Mouse (Mus musculus) adrenal gland, postnatal 4 days (tissue): Measurements from ENCODE around the gene Hipk2. TPM values are rescaled to one million over a fixed set of nuclear protein-coding genes. Genes with fewer than 3 reads are reported as not detected.

Experiments used
- DNase-seq, 2 experiments: peaks; one replicate each; pipeline ENCODE4 v3.0.0; 2021 to 2022; ENCODE audit warnings: low spot score in 2 of 2, mixed read lengths in 2 of 2
- total RNA-seq, 2 experiments: library from RNA; stranded (reverse); gene quantifications; 2 replicates each; pipeline ENCODE4 v1.2.3; 2021

Gene Hipk2
- total RNA-seq, 2 experiments from 2014 or later = 97.4 to 117 TPM

DNA sequence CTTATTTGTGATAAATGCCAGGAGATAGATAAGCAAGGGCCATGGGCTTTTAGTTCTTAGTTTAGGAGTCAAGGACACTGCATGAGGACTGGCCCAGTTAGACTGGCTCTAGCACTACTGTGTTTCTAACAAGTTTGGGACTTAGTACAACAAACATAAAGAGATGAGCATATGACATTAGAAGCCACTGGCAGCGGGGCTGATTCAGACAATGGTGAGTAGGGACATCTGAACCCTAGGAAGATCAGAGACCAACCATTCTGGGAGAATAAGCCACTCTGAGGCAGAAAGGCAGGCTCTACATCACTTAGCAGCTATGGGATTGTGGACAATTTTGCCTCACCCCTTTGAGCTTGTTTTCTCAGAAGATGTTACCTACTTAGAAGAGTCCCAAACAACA, 79.6 kb downstream of the Hipk2 start:
- DNase-seq = no peak

DNA sequence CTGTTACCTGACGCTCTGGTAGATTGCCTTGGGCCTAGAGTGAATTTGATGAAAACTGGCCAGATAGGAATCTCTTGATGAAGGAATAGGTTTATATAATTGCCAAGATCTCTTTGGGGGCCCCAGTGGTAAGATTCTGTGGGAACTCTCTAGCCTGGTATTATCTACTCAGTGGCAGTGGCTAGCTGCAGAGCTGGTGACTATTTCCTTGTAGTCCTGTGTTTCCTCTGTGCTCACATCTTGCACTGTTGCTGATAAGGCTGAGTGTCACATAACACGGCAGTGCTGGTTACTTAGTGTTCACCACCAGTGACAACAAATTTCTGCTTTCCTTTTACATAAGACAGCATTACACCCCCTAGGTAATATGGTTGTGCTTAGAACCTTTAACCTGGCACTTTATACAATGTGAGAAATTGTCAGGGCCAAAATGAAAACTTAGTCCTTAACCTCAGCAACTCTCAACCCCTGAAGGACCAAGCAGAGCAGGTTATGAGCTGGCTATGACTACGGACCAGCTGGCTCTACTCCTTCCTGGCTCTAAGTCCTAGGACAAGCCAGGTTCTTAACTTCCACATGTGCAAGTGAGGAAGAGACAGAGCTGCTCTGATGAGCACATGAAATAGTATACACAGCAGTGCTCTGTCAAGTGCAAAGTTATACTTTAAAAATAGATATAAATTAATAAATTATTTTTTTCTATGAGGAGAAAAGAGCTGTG, 80.7 kb downstream of the Hipk2 start:
- DNase-seq = no peak

DNA sequence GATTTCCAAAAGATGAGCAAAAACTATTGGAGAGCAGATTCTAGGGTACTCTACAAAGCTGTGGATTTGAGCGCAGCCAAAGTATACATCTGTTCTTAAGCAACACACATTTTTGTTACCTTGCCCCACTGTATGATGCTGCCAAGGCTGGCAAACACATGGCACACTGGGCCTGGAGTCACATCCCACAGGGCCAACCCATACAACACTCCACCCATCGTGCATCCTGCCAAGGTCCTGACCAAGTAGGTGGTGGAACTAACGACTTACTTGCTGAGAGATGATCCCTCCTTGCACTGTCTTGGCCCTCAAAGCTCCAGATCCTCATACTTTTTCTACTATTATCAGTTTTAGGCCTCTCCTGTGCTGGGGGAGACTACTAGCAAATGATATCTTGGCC, 83.0 kb downstream of the Hipk2 start:
- DNase-seq = no peak

DNA sequence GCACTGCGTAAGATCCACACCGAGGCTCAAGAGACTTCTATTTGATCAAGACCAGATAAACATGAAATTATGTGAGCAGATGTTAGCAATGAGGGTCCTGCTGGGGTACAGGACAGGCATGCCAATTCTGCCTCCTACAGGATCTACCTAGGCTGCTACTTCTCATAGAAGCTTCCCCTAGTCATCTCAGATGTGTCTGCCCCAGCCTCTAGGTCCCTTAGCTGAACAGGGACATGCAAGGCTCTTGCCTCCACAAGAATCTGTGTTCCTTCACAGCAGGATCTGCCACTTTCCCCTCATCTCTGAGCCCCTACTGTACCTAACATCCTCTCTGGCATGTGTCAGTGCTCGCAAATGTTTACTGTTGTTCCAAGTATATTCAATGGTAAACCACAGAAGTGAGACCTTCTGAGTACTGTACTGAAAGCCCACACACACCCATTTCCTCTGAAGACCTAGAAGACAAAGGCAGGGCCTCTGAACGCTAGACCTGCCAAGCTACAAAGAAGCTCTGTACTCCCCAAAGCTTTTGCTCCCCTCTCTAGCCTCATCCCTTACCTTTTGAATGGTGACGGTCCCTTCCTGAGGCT, 86.6 kb downstream of the Hipk2 start:
- DNase-seq = no peak

DNA sequence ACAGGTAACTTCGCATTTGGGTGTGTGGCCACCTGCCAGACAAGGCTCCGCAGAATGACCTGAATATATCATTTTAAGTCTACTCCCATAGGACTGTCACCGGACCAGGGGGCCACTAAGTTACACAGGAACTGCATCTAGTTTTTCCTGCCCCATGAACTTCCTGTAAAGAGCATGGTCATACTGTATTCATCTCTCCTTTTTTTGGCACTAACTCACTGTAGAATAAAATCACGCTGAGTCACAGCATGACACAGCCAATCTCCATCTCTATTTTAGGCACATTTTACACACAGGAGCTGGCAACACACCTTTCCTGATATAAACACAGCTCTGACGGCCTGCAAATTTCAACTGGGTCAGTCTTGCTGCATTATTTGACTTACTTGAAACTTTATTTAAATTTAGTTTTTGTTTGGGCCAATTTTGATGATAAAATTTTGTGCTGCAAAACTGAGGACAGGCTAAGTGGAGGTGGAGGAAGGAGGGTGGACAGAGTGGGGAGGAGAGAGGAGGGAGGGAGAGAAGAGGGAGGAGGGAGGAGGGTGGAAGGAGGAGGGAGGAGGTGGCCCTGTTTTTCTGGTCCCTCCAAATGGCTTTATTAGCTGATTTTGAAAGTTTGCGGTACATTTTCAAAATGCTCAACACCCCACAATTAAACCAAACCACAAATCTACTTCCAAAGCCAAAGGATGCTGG, 88.0 kb downstream of the Hipk2 start:
- DNase-seq = no peak

DNA sequence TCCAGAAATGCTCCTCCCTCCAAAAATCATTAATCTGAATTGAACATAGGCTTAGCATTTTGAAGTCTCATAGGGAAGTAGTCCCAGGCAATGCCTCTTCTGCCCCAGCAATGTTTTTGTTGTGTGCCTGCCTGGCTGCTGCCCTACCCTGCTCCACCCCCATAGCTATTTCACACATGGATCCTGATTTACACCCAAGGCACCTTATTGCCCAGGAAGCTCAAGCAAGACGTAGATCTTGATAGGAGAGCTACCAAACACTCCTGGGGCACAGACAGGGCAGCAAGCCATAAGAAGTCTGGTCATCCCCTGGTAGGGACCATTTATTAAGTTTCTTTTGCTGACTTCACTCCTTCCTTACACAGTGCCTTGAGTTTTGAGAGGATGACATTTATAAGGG, 88.8 kb downstream of the Hipk2 start:
- no peak for DNase-seq

DNA sequence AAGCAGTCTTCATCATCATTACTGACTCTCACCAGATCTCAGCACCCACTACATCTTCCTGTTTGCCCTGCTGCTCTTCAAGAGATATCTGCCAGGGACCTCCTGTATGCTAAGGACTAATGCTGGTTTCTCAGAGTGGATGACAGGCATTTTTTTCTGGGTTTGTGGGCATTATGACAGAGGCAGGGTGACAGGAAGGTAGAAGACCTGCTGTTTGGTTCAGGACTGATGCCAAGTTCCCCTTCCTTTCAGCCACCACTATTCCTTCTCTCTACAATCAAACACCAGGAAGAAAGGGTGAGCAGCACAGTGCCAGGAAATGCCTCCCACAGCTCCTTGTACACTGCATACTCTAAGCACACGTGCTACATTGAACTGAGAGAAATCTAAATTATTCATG, 90.2 kb downstream of the Hipk2 start:
- DNase-seq = no peak

DNA sequence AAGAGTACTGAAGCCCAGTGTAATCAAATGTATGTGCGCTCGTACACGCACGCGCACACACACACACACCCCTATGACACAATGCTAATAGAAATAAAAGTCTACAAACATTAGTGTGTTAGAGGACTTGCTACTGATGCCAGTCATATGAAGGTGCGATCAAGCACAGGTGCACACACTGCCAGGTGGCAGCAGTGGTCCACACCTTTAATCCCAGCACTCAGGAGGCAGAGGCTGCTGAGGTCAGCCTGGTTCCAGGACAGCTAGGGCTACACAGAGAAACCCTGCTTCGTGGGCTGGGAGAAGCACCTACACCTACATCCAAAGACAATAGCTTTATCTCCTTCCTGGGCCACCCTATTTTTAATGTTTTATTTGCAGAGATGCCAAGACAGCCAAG, 96.6 kb downstream of the Hipk2 start:
- no peak for DNase-seq

DNA sequence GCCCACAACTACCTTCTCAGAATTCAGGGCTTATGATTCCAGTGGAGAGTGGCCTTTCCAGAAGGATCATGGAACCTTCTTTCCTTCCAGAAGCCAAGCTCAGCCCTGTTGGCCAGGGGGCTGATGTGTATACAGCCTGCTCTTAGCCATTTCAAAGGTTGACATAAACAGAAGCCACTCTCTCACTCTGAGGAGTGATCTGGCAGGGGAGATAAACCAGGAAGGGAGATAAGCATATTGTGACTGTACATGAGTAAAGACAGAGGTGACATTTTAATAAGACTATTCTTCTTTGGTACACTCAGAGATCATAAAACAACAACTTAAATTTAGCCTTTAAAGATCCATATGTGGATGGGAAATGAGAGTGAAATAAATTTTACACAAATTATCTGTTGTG, 97.1 kb downstream of the Hipk2 start:
- no peak for DNase-seq

DNA sequence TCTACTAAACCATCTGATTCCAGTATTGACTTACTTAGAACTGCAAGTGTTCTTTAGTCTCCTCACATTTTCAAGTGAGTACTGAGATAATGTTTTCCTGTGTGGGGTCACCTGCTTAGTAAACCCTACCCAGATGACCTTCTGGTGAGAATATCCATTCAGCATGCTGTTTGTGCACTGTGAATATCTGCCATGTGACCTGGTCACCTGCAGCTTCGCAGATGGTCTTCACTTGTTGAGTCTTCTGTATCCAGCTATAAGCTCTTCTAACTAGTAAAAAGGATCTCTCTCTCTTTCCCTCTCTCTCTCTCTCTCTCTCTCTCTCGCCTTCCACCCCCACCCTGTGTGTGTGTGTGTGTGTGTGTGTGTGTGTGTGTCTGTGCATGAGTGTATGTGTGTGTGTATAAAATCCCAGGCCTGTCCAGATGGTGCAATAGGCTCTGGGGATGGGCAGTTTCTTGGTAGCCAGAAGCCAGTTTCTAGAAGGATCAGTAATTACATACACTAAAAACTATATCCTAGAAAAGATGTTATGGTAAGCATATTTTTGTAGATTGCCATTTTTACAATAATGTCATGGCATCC, 99.9 kb downstream of the Hipk2 start:
- DNase-seq = no peak

DNA sequence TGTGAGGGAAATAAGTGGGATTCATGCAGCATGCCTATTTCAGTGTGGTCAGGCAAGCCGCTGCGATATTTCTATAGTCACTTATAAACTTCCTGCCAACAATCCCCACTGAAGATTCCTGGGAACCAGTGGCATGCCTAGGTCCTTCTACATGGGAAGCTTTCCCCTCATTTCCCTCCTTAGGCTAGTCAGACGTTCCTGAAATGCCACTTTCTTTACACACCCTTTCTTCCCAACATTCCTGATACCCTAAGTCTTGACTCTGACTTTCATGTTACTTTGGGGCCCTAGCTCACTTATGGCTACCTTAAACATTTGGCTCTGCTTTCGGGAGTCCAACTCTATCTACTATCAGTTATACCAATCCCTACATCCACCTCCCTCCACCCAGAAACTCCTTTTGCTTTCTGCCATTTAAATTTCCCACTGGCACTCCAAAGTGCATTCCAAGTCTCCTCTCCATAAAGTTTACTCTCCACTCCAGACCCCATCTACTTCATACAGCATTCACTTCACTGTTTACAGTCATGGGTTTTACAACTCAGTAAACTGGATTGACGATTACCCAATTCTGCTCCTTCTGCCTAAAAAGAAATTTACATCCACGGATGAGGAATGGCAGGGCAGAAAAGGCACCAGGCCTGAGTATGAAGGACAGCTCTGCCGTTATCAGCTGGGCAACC, 103.0 kb downstream of the Hipk2 start:
- no peak for DNase-seq

DNA sequence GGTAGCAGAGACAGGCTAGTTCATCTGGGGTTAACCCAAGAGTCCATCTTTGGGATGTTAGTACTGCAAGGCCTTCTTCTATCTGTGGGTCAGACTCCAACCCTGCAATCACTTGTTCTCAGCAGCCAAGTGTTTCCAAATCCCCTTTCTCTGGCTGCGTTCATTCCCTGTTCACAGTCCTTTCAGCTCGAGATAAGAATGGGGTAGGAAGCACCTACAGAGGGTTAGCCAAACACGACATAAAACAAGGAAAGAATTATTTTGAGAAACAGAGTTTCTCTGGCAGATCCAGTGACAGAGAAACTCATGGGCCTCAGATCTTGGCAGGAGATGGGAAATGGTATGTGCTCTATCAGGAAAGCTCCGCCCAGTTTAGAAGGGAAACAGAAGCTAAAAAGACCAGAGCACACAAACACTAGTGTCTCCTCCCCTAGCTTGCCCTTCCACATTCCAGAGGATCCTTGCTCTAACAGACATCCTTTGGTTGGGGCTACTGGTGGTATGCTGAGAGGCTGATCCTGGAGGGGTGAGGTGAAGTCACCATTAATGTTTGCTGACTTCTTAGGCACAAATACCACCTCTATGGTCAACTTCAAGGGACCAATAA, 104.8 kb downstream of the Hipk2 start:
- DNase-seq = no peak

DNA sequence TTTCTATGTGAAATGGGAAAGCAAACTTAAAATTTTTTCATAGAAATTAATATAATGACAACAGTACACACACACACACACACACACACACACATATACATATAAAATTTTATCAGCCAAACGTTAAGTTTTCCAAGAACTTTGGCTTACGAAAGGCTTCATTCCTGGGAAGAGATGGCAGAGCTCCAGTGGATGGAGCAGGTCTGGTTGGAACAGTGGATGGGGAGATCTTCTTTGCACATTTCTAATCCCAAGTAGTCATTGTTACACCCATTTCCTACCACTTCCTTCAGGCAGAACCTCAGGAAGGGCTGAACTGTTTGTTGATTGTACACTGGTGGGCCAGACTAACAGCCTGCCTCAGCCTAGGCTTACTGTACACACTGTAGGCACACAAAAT, 106.3 kb downstream of the Hipk2 start:
- DNase-seq = no peak

DNA sequence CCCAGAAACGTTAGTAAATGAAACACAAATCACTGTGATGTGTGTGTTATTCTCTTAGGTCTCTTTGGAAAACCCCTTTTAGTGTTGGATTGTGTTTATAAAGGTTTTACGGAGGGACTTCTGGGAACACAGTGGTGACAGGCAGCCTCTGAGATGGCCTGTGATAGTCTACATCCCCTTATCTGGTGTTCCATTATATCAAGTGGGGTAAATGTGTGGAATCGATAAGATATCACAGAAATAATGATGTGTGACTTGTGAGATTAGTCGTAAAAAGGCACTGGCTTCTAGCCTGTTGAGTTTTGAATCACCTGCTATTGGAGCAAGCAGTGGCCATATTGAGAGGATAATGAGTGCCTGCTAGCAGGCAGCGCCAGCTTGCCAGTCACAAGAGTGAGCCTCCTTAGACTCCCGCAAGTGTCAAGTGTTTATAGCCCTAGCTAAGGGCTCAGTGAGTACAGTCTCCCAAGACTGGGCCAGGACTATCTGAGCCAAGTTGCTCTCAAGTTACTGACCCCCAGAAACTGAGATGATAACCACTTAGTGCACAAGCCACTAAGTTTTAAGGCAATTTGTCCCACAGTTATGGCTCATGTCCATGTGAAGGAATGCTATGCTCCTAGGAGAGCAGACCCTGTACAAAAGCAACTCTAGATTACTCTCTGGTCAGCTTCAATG, 113.2 kb downstream of the Hipk2 start:
- DNase-seq = no peak

DNA sequence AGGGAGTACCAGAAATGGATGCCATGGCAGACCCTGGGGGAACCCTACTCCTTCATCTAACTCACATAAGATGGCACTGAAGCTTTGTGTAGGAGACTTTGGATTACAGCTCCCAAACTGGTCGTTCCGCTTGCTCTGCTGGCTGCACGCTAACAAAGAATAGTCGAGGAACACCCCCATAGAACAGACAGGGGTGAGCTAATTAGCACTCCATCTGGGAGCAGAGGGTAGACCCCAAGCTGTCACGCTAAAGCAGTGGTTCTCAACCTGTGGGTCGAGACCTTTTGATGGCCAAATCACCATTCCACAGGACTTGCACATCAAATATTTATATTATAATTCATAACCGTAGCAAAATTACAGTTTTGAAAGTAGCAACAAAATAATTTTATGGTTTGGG, 114.0 kb downstream of the Hipk2 start:
- DNase-seq = no peak

DNA sequence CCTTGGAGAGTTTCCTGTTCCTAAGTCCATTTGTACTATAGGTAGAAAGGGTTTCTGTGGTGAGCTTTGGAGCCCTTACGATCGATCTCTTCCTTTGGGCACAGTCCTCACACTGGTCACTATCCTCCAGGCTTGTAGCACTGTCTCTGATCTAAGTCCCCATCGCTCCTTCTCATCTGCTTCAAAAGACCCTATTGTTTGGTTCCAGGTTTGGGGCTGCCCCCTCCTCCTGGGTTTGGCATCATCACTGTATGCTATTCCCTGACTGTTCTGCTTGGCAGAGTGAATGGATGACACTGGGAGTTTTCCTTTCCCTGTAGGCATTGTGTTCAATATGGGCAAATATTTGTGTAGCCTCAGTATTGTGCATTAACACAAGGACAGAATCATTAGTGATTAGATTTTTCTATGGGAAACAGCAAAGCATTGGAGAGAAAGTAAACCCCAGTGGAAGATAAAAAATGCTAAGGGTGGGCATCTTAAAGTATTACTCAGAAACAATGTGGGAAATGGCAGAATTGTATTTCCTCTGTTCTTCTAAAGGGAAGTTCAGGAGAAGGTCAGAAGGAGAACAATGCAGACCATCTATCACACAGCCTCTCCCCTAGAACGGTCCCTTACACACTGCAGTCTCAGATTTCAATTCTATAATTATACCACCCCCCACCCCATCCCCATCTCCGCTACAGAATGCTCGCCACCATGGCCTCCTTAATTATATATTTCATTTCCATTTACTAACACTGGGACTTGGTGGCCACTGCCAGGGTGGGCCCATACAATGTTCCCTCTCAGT, 114.9 kb downstream of the Hipk2 start:
- DNase-seq = no peak

DNA sequence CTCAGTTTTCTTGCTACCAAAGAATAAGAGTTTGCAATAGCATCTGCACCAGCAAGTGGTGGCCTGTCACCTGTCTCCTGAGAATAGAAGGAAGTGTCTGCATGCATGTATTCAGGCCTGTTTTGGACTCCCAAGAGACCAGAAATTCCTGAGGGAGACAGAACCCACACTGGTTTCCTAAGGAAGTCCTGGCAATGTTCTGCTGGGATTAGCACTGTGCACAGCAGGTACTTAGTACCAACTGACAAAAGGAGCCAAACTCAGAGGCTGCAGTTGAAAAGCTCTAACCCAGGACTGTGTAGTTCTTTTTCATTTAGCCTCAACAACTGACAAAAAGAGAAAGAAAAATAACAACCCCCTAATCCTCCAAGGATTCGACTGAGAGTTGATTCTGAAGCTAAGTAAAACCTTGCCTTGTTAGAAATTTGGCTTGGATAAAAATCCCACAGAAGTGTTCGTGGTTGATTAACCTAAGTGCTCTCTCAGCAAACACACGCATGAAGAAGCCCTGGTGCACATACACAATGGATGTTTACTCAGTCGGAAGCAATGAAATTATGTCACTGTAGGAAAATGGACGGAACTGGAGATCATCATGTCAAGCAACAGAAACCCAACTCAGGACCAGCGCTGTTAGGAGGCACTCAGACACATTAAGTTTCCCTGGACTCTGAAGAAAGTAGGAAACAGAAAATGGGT, 115.9 kb downstream of the Hipk2 start:
- DNase-seq = no peak

DNA sequence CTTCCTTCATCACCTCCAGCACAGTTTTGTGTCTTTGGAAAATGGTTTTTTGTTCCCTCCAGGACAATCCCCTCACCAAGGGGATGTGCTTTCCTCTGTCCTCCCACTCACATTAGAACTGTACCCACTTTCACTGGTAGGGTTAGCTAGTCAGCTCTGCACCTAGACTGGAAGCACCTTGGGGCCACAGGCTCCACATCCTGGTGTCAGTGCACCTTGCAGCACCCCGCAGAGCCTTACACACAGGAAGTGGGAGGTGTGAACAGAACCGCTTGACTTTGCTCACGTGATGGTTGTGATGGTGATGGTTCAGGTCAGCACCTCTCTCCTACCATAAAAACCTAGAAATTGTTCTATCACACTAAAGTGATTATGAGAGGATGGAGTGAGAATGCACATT, 116.8 kb downstream of the Hipk2 start:
- DNase-seq = no peak

DNA sequence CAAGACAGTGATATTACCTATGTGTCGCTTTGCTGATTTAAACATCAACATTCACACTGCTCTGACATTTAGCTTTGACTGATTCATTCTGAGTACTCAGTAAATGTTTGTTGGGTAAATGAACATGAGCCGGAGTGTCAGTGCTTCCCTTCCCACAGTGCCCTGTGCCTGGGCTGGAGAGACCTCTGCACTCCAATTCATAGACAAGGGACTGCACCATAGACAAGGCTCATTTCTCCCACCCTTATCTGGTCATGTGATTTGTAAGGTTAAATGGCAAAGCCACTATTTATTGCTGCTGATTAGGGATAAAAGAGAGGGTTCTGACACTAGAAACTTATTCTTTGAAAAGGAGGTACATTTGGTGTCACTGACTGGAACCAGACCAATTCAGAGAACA, 118.4 kb downstream of the Hipk2 start:
- no peak for DNase-seq
